Mouse (Mus musculus) brain, embryonic 14.5 days (tissue): ENCODE results near the gene Psip1.

Source experiments
- CTCF ChIP-seq: fragments of 200-500 bp; IDR thresholded peaks from 2 replicates; pipeline ENCODE4 v1.5.1; 2012; ENCODE audit warnings: inconsistent platforms, mild to moderate bottlenecking, moderate library complexity, borderline replicate concordance; ENCODE audit not compliant: insufficient read depth, insufficient read length; ENCODE audit errors: extremely low read depth
- POLR2A ChIP-seq: fragments of 200-500 bp; IDR thresholded peaks from 2 replicates; pipeline ENCODE4 v1.6.1; 2012; ENCODE audit warnings: mild to moderate bottlenecking, inconsistent platforms, borderline replicate concordance; ENCODE audit not compliant: poor library complexity, insufficient read depth, insufficient read length, severe bottlenecking; ENCODE audit errors: extremely low read depth

- TF ChIP-seq POLR2A = no peak
- peak; percentile 31; the same call in 1 of the 2 replicates for TF ChIP-seq CTCF
Observed at GRCm38 (mm10) chr4:83527921-83528320, 41.7 kb upstream of the Psip1 start.
